Mouse (Mus musculus) heart, postnatal 0 days (tissue): ENCODE measurements around the gene Chmp6.

Experiments used
- CTCF ChIP-seq: IDR thresholded peaks from 2 replicates; pipeline ENCODE4 v1.5.1; 2016; ENCODE audit warnings: antibody characterized with exemption, control low read depth, low read depth
- EP300 ChIP-seq: IDR thresholded peaks from 2 replicates; pipeline ENCODE4 v1.6.1; 2016; ENCODE audit warnings: antibody characterized with exemption, low read depth

GRCm38 (mm10) chr11:119931809-119932208 is 18.6 kb downstream of the Chmp6 start:
- TF ChIP-seq CTCF (no peak), EP300 (no peak)
